Mouse (Mus musculus) hindbrain, postnatal 0 days (tissue): ENCODE results near the gene Amz2. TPM values are rescaled to one million over a fixed set of nuclear protein-coding genes. Genes with fewer than 3 reads are reported as not detected.

ENCODE experiments used
- ATAC-seq: fragments of 200-750 bp; cut with Nextera tagmentation; 2 replicates; pipeline ENCODE4 v1.8.0; 2017; ENCODE audit warnings: mild to moderate bottlenecking, moderate TSS enrichment, moderate library complexity
- DNase-seq: peaks from one replicate; pipeline ENCODE4 v3.0.0-alpha.2; 2015; ENCODE audit warnings: low spot score
- H3K27ac ChIP-seq: fragments of 300-500 bp; sonication (generic); 2 replicates; pipeline ENCODE4 v1.5.1; 2014; ENCODE audit warnings: mild to moderate bottlenecking
- H3K27me3 ChIP-seq: fragments of 300-500 bp; sonication (generic); 2 replicates; pipeline ENCODE4 v1.6.1; 2014; ENCODE audit warnings: low read length, mixed read lengths; ENCODE audit not compliant: insufficient read depth
- H3K36me3 ChIP-seq: fragments of 300-500 bp; sonication (generic); 2 replicates; pipeline ENCODE4 v1.6.1; 2014; ENCODE audit warnings: low read length, mixed read lengths; ENCODE audit not compliant: insufficient read depth
- H3K4me1 ChIP-seq: fragments of 300-500 bp; sonication (generic); 2 replicates; pipeline ENCODE4 v1.6.1; 2014; ENCODE audit warnings: antibody characterized with exemption, low read length, mixed read lengths; ENCODE audit not compliant: insufficient read depth
- H3K4me2 ChIP-seq: fragments of 300-500 bp; sonication (generic); 2 replicates; pipeline ENCODE4 v1.6.1; 2014; ENCODE audit warnings: low read depth, mild to moderate bottlenecking, low read length, moderate library complexity, mixed read lengths
- H3K4me3 ChIP-seq: fragments of 300-500 bp; sonication (generic); 2 replicates; pipeline ENCODE4 v1.5.1; 2014; ENCODE audit warnings: low read length
- H3K9ac ChIP-seq: fragments of 300-500 bp; sonication (generic); replicated peaks from 2 replicates; pipeline ENCODE4 v1.6.1; 2014; ENCODE audit warnings: mild to moderate bottlenecking, low read length, moderate library complexity, mixed read lengths
- H3K9me3 ChIP-seq: fragments of 300-500 bp; sonication (generic); 2 replicates; pipeline ENCODE4 v1.6.1; 2016; ENCODE audit warnings: low read length, mixed read lengths
- CTCF ChIP-seq: IDR thresholded peaks from 2 replicates; pipeline ENCODE4 v1.5.1; 2016; ENCODE audit warnings: antibody characterized with exemption, control low read depth, low read depth
- WGBS: fragments of 180-500 bp; shearing (Covaris S2); extraction: QIAGEN DNeasy Blood & Tissue Kit; methylation state at CpG from one replicate; pipeline ENCODE4 v1.1.7; 2014; 5-methylcytosine and 5-hydroxymethylcytosine counted together
- polyA plus RNA-seq: library from polyadenylated mRNA; unstranded; fragments of >200 nt; fragmentation: Nextera tagmentation; extraction: Ambion mirVana; gene quantifications from 2 replicates; pipeline ENCODE4 v1.2.1, GENCODE M21; 2015
- total RNA-seq: library from RNA; depleted of rRNA; stranded (reverse); fragments of >200 nt; gene quantifications from 2 replicates; pipeline ENCODE4 v1.2.3, GENCODE M21; 2014

Amz2 gene
- total and polyA plus RNA-seq, 2 experiments from 2014 or later, result 38.4 to 145 TPM

- Histone ChIP-seq H3K4me1 (no peaks in the 10 kb centered on the region), H3K27me3 (no peaks in the 10 kb centered on the region), H3K9me3 (no peaks in the 10 kb centered on the region), H3K36me3 (no peaks in the 10 kb centered on the region; the same call in 1 of the 2 replicates), H3K9ac (no peak overlapping the region), H3K4me2 (no peak overlapping the region), H3K27ac (no peak overlapping the region), H3K4me3 (no peak overlapping the region)
- no peak for ATAC-seq
- no peak for DNase-seq
- 62% methylated on average over 5 of the region's 5 CpGs for WGBS
- TF ChIP-seq CTCF, result no peak
Observed at GRCm38 (mm10) chr11:109389046-109389445, 36.7 kb upstream of the Amz2 start.

DNA sequence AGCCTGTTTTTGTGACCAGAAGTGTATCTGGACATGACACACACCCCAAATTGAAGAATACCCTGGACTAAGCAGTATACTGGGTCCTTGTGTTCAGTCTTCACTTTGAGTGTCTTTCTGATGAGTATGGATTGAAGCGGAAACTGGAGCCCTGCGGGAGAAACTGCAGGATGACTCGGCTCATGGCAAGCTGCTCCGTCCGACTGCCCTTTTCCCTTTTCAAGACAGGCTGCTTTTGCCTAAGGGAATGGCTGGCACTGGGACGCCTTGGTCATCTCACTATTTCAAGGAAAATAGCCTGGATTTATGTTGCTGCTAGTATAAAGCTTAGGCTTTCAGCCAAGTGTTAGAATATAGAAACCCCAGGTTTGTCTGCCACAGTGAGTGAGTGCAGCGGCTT is 34.5 kb upstream of the Amz2 start:
- TF ChIP-seq CTCF, result no peak
- Histone ChIP-seq H3K36me3 (peaks cover 8% of the 10 kb centered on the region), H3K27ac (no peak overlapping the region), H3K27me3 (no peaks in the 10 kb centered on the region), H3K4me2 (no peak overlapping the region), H3K9ac (no peak overlapping the region), H3K4me3 (no peak overlapping the region), H3K4me1 (no peaks in the 10 kb centered on the region), H3K9me3 (no peaks in the 10 kb centered on the region)
- no peak for DNase-seq
- 72% methylated on average over 7 of the region's 7 CpGs for WGBS
- ATAC-seq, result no peak

- Histone ChIP-seq H3K4me1 (no peaks in the 10 kb centered on the region), H3K36me3 (peaks cover 13% of the 10 kb centered on the region), H3K9ac (no peak overlapping the region), H3K9me3 (no peaks in the 10 kb centered on the region), H3K27ac (no peak overlapping the region), H3K27me3 (no peaks in the 10 kb centered on the region), H3K4me2 (no peak overlapping the region), H3K4me3 (no peak overlapping the region)
- DNase-seq, result no peak
- WGBS, result 54% methylated on average over 7 of the region's 7 CpGs
- no peak for ATAC-seq
- TF ChIP-seq CTCF, result no peak
Observed at GRCm38 (mm10) chr11:109391760-109392159, 34.0 kb upstream of the Amz2 start.

DNA sequence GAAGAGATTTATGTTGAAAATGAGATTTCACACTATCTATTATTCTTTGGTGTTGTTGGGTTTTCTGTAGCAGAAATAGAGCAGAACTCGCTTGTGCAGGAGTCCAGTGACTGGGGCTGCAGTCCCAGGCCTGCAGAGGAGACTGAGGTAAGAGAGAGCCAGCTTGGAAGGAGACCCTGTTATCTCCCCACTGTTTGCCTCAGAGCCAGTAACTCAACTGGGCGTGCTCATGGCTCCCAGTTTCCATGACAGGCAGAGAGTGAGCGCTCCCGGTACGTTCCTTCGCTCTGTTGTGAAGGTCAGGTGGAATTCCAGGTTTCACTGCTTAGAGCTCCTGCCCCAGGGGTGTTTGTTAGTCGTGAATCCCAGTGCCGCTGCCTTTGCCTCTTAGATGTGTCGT is 33.1 kb upstream of the Amz2 start:
- no peak overlapping the region for H3K9ac ChIP-seq
- H3K36me3 ChIP-seq, result peaks cover 19% of the 10 kb centered on the region
- DNase-seq (no peak), ATAC-seq (no peak)
- no peak for TF ChIP-seq CTCF
- H3K27ac ChIP-seq, result no peak overlapping the region
- 91% methylated on average over 9 of the region's 9 CpGs for WGBS
- no peak overlapping the region for H3K4me2 ChIP-seq
- no peaks in the 10 kb centered on the region for H3K9me3 ChIP-seq
- H3K4me3 ChIP-seq, result no peak overlapping the region
- no peaks in the 10 kb centered on the region for H3K27me3 ChIP-seq
- no peaks in the 10 kb centered on the region for H3K4me1 ChIP-seq

- no peaks in the 10 kb centered on the region for H3K4me1 ChIP-seq
- H3K27ac ChIP-seq, result no peak overlapping the region
- no peaks in the 10 kb centered on the region for H3K27me3 ChIP-seq
- DNase-seq, result no peak
- no peak overlapping the region for H3K9ac ChIP-seq
- no peak for ATAC-seq
- no peaks in the 10 kb centered on the region for H3K9me3 ChIP-seq
- no peak overlapping the region for H3K4me2 ChIP-seq
- H3K36me3 ChIP-seq, result peaks cover 31% of the 10 kb centered on the region
- no peak for TF ChIP-seq CTCF
- no peak overlapping the region for H3K4me3 ChIP-seq
- WGBS, result 83% methylated on average over 9 of the region's 9 CpGs
Observed at GRCm38 (mm10) chr11:109394758-109395157, 31.0 kb upstream of the Amz2 start.

- H3K36me3 ChIP-seq, result peaks cover 31% of the 10 kb centered on the region
- ATAC-seq (no peak), DNase-seq (no peak)
- H3K4me3 ChIP-seq, result no peak overlapping the region
- H3K27ac ChIP-seq, result no peak overlapping the region
- no peaks in the 10 kb centered on the region for H3K27me3 ChIP-seq
- no peaks in the 10 kb centered on the region for H3K9me3 ChIP-seq
- H3K9ac ChIP-seq, result no peak overlapping the region
- no peak overlapping the region for H3K4me2 ChIP-seq
- no peaks in the 10 kb centered on the region for H3K4me1 ChIP-seq
- no peak for TF ChIP-seq CTCF
- 93% methylated on average over 9 of the region's 9 CpGs for WGBS
Observed at GRCm38 (mm10) chr11:109395291-109395690, 30.5 kb upstream of the Amz2 start.

GRCm38 (mm10) chr11:109406431-109406830 is 19.3 kb upstream of the Amz2 start:
- Histone ChIP-seq H3K27ac (no peak overlapping the region), H3K9ac (no peak overlapping the region), H3K4me3 (no peak overlapping the region), H3K4me1 (no peaks in the 10 kb centered on the region), H3K27me3 (no peaks in the 10 kb centered on the region), H3K9me3 (no peaks in the 10 kb centered on the region), H3K36me3 (no peaks in the 10 kb centered on the region), H3K4me2 (no peak overlapping the region)
- WGBS, result 93% methylated on average over 5 of the region's 5 CpGs
- no peak for DNase-seq
- ATAC-seq, result no peak
- no peak for TF ChIP-seq CTCF
